Mouse (Mus musculus) embryonic facial prominence, embryonic 14.5 days (tissue): Measurements from ENCODE around the gene Eef1akmt3. TPM values are rescaled to one million over a fixed set of nuclear protein-coding genes. Genes with fewer than 3 reads are reported as not detected.

Experiments
- ATAC-seq: fragments of 200-750 bp; cut with Nextera tagmentation; 2 replicates; pipeline ENCODE4 v1.8.0; 2017; ENCODE audit warnings: low read depth, moderate number of reproducible peaks, moderate TSS enrichment
- DNase-seq: peaks from one replicate; pipeline ENCODE4 v3.0.0-alpha.2; 2015; ENCODE audit warnings: low spot score
- H3K27ac ChIP-seq: fragments of 300-500 bp; sonication (generic); replicated peaks from 2 replicates; pipeline ENCODE4 v1.5.1; 2014; ENCODE audit warnings: low read depth, mild to moderate bottlenecking, low read length, moderate library complexity
- H3K27me3 ChIP-seq: fragments of 300-500 bp; sonication (generic); replicated peaks from 2 replicates; pipeline ENCODE4 v1.6.1; 2014; ENCODE audit warnings: low read length; ENCODE audit not compliant: control insufficient read depth, insufficient read depth
- H3K36me3 ChIP-seq: fragments of 300-500 bp; sonication (generic); 2 replicates; pipeline ENCODE4 v1.6.1; 2014; ENCODE audit warnings: low read length, mixed read lengths; ENCODE audit not compliant: control insufficient read depth, insufficient read depth
- H3K4me1 ChIP-seq: fragments of 300-500 bp; sonication (generic); 2 replicates; pipeline ENCODE4 v1.6.1; 2014; ENCODE audit warnings: antibody characterized with exemption, low read length; ENCODE audit not compliant: control insufficient read depth, insufficient read depth
- H3K4me2 ChIP-seq: fragments of 300-500 bp; sonication (generic); 2 replicates; pipeline ENCODE4 v1.6.1; 2014; ENCODE audit warnings: low read depth, mild to moderate bottlenecking, low read length, moderate library complexity, mixed read lengths
- H3K4me3 ChIP-seq: fragments of 300-500 bp; sonication (generic); 2 replicates; pipeline ENCODE4 v1.5.1; 2014; ENCODE audit warnings: low read depth, mild to moderate bottlenecking, low read length
- H3K9ac ChIP-seq: fragments of 300-500 bp; sonication (generic); 2 replicates; pipeline ENCODE4 v1.6.1; 2014; ENCODE audit warnings: low read depth, mild to moderate bottlenecking, low read length, moderate library complexity, mixed read lengths
- H3K9me3 ChIP-seq: fragments of 300-500 bp; sonication (generic); 2 replicates; pipeline ENCODE4 v1.6.1; 2016; ENCODE audit warnings: low read length; ENCODE audit not compliant: control insufficient read depth
- WGBS: fragments of 180-500 bp; shearing (Covaris S2); extraction: QIAGEN DNeasy Blood & Tissue Kit; methylation state at CpG from one replicate; pipeline ENCODE4 v1.1.7; 2014; 5-methylcytosine and 5-hydroxymethylcytosine counted together
- polyA plus RNA-seq: library from polyadenylated mRNA; unstranded; fragments of >200 nt; fragmentation: Nextera tagmentation; extraction: Ambion mirVana; gene quantifications from 2 replicates; pipeline ENCODE4 v1.2.1, GENCODE M21; 2014

The Eef1akmt3 gene
- polyA plus RNA-seq, result 0.84 and 1.0 TPM in 2 replicates

GRCm38 (mm10) chr10:127041274-127041766 is at the start of gene Eef1akmt3, which contains the start of gene Mettl1:
TSS of gene Eef1akmt3 (minus strand) at chr10:127041513.
TSS of gene Mettl1 (plus strand) at chr10:127041414.
- WGBS, result 0% methylated on average over 16 of the region's 28 CpGs
- H3K4me1 ChIP-seq, result peaks cover 7% of the 10 kb centered on the region
- H3K9ac ChIP-seq, result peak within 1 kb of the TSS; percentile 75
- peak within 1 kb of the TSS; percentile 78 for H3K27ac ChIP-seq
- peak within 1 kb of the TSS; percentile 71 for H3K4me3 ChIP-seq
- H3K27me3 ChIP-seq, result no peaks in the 10 kb centered on the region
- H3K4me2 ChIP-seq, result peak within 1 kb of the TSS; percentile 81
- DNase-seq, result no peak
- peak; percentile 64 for ATAC-seq
- H3K9me3 ChIP-seq, result no peaks in the 10 kb centered on the region
- H3K36me3 ChIP-seq, result peaks cover 6% of the 10 kb centered on the region; the same call in 1 of the 2 replicates

- peaks cover 13% of the 10 kb centered on the region for H3K4me1 ChIP-seq
- peak overlapping the region; percentile 40 for H3K9ac ChIP-seq
- H3K36me3 ChIP-seq, result 0 out of 2 replicates have a peak, but pooled peaks cover 13% of the 10 kb centered on the region
- H3K4me3 ChIP-seq, result peak overlapping the region; percentile 33
- peaks cover 60% of the 10 kb centered on the region for H3K27me3 ChIP-seq
- H3K4me2 ChIP-seq, result peak overlapping the region; percentile 52
- H3K9me3 ChIP-seq, result no peaks in the 10 kb centered on the region
- H3K27ac ChIP-seq, result no peak overlapping the region
- DNase-seq (peak; percentile 50), ATAC-seq (no peak; the same call in 1 of the 2 replicates)
- 9% methylated on average over 57 of the region's 57 CpGs for WGBS
Observed at GRCm38 (mm10) chr10:127090560-127091411, 49.5 kb upstream of the Eef1akmt3 start.

- no peak overlapping the region for H3K9ac ChIP-seq
- H3K4me1 ChIP-seq, result peaks cover 14% of the 10 kb centered on the region
- H3K36me3 ChIP-seq, result 0 out of 2 replicates have a peak, but pooled peaks cover 7% of the 10 kb centered on the region
- no peak for ATAC-seq
- 68% methylated on average over 6 of the region's 6 CpGs for WGBS
- H3K9me3 ChIP-seq, result no peaks in the 10 kb centered on the region
- no peak overlapping the region for H3K4me2 ChIP-seq
- no peak for DNase-seq
- H3K27me3 ChIP-seq, result peaks cover 65% of the 10 kb centered on the region
- no peak overlapping the region for H3K4me3 ChIP-seq
- no peak overlapping the region for H3K27ac ChIP-seq
Observed at GRCm38 (mm10) chr10:127085633-127086032, 44.3 kb upstream of the Eef1akmt3 start.

DNA sequence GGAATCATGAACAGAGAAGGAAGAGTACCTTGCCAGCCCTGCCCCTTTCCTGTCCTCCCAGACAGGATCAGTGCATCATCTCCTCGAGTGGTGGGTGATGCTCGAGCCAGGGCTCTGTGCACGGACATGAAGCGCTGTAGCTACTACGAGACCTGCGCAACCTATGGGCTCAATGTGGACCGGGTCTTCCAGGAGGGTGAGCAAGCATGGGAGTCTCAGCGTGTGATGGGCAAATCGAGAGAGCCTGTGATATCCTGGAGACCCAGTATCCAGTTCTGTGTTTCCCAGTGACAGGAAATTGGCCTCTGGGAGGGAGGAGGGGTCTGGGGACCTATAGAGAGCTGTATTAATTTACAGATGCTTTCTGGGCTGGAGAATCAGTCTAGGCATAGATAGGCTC is 43.7 kb upstream of the Eef1akmt3 start:
- no peak overlapping the region for H3K4me3 ChIP-seq

GRCm38 (mm10) chr10:127083915-127084306 is 42.6 kb upstream of the Eef1akmt3 start:
- no peak for DNase-seq
- ATAC-seq, result no peak
- Histone ChIP-seq H3K27me3 (peaks cover 65% of the 10 kb centered on the region), H3K4me3 (no peak overlapping the region), H3K27ac (no peak overlapping the region), H3K9ac (no peak overlapping the region), H3K36me3 (0 out of 2 replicates have a peak, but pooled peaks cover 7% of the 10 kb centered on the region), H3K4me2 (no peak overlapping the region), H3K4me1 (peaks cover 16% of the 10 kb centered on the region), H3K9me3 (no peaks in the 10 kb centered on the region)
- 49% methylated on average over 5 of the region's 5 CpGs for WGBS

More for the DNA sequence above, 43.7 kb upstream of the Eef1akmt3 start:
- 0 out of 2 replicates have a peak, but pooled peaks cover 7% of the 10 kb centered on the region for H3K36me3 ChIP-seq
- 82% methylated on average over 9 of the region's 9 CpGs for WGBS
- ATAC-seq (no peak), DNase-seq (no peak)
- H3K27ac ChIP-seq, result no peak overlapping the region
- H3K4me1 ChIP-seq, result peaks cover 14% of the 10 kb centered on the region
- H3K27me3 ChIP-seq, result peaks cover 65% of the 10 kb centered on the region
- H3K9ac ChIP-seq, result no peak overlapping the region
- no peak overlapping the region for H3K4me2 ChIP-seq
- no peaks in the 10 kb centered on the region for H3K9me3 ChIP-seq

- Histone ChIP-seq H3K9me3 (no peaks in the 10 kb centered on the region), H3K4me2 (no peak overlapping the region), H3K36me3 (0 out of 2 replicates have a peak, but pooled peaks cover 7% of the 10 kb centered on the region), H3K4me3 (no peak overlapping the region), H3K4me1 (peaks cover 17% of the 10 kb centered on the region), H3K27ac (no peak overlapping the region), H3K9ac (no peak overlapping the region), H3K27me3 (peaks cover 66% of the 10 kb centered on the region)
- ATAC-seq, result no peak
- no peak for DNase-seq
- WGBS, result 37% methylated on average over 8 of the region's 8 CpGs
Observed at GRCm38 (mm10) chr10:127083292-127083914, 42.1 kb upstream of the Eef1akmt3 start.

DNA sequence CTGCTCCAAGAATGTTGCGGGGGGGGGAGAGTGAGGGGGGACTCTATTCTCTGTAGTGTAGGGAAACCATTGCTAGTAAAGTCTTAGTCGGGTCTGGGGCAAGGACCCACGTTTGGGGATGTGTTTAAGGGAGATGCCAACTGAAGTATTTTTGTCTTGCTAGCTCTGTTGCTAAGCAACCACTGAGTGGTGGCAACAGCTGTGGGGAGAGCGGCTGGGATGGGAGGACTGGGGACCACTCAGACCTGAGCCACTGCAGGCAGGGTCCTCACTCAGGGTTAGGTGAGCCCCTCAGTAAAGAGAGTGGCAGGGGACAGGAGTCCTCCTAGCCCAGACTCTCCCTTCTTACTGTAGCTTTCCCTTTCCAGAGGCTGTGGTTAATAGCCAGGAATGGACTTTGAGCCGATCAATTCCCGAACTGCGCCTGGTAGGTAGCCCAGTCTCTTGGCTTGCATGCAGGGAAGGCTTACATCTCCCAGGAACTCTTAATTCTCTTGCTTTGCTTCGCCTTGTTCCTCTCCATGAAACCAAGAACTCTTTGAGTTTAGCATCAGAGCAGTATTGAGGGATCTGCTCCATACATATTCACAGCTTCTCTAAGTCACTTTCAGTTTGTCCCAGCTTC is 40.8 kb upstream of the Eef1akmt3 start:
- H3K4me2 ChIP-seq, result peak overlapping the region; percentile 99; the same call in 1 of the 2 replicates
- ATAC-seq, result peak; percentile 50; the same call in 1 of the 2 replicates
- peak overlapping the region; percentile 63; the same call in 1 of the 2 replicates for H3K4me3 ChIP-seq

More for the DNA sequence above, 40.8 kb upstream of the Eef1akmt3 start:
- H3K27ac ChIP-seq, result no peak overlapping the region
- no peaks in the 10 kb centered on the region for H3K9me3 ChIP-seq
- peaks cover 70% of the 10 kb centered on the region for H3K27me3 ChIP-seq
- H3K9ac ChIP-seq, result no peak overlapping the region
- 36% methylated on average over 8 of the region's 8 CpGs for WGBS
- H3K4me1 ChIP-seq, result peaks cover 20% of the 10 kb centered on the region
- no peaks in the 10 kb centered on the region for H3K36me3 ChIP-seq
- DNase-seq, result peak; percentile 77
